Mouse (Mus musculus) CD8-positive naive resting alpha-beta T cell, adult 2 months (primary cell): Measurements from ENCODE around the gene Smg5.
"Not testable (repeated sequence)": the region's sequence is repeated elsewhere in the genome, so short reads cannot be mapped to it uniquely, and the experiment has no call there.

Experiments
- DNase-seq, 2 experiments: peaks; one replicate each; pipeline ENCODE4 v3.0.0; 2022; ENCODE audit warnings: low read depth in 2 of 2, low spot score in 2 of 2

The Smg5 gene

DNA sequence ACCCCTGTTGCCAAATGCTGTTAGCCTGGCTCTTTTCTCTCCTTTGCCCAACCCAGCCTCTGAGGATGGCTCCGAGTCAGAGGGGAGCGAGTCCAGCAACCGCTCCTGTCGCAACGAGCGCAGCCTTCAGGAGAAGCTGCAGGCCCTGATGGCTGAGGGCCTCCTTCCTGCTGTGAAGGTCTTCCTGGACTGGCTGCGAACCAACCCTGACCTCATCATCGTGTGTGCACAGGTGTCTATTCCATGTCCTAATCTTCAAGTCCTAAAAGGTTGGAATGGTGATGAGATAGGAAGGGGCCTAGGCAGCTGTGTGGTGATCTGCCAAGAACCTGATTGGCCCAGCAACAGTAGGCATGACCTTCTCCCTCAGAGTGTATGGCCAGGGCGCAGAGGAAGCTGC lies 16.8 kb downstream of the Smg5 start:
- no peak for DNase-seq

DNA sequence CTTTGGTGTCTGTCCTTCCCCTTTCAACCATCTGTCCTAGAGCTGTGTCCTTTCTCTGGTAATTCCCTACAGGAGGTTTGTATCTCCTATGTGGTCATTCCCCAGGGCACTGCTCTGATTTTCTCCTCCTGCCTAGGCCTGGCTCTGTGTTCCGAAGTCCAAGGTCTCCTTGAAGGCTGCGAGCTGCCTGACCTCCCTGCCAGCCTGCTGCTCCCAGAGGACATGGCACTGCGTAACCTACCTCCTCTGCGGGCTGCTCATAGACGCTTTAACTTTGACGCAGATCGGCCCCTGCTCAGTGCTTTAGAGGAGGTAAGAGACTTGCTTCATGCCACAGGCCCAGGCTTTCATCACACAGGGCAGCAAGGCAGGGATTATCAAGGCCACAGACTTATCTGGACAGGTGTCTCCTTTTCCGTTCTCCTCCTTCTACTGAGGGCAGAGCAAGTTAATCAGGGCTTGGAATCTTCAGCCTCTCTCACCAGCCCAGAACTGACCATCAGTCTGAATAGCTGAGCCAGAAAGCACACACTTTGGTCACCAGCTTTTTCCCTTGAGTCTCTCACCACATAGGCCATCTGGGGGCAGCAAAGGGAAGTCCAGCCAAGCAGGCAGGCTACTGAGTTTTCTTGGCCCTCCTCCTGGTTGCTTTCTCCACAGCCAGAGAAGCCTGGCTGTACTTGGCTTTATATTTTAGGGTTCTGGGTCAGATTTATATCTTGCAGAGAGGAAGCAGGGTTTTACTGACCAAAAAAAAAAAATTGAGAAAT lies 18.5 kb downstream of the Smg5 start:
- DNase-seq = no peak

DNA sequence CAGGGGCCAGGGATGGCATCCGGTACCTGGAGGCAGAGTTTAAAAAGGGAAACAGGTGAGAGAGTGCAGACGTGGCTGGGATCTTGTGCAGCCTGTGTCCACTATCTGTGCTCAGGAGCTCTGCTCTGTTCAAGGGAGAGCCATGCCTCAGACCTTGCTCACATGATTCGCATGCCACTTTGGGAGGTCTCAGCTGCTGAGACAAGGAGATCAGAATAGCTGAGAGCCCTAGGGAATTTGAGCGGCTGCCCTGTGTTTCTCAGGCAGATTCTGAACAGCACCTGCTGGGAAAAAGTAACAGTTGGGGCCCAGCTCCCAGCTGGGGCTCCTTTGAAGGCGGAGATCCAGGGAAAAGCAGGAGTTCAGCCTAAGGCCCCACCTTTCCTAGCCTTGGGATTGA lies 23.5 kb downstream of the Smg5 start:
- DNase-seq = no peak

DNA sequence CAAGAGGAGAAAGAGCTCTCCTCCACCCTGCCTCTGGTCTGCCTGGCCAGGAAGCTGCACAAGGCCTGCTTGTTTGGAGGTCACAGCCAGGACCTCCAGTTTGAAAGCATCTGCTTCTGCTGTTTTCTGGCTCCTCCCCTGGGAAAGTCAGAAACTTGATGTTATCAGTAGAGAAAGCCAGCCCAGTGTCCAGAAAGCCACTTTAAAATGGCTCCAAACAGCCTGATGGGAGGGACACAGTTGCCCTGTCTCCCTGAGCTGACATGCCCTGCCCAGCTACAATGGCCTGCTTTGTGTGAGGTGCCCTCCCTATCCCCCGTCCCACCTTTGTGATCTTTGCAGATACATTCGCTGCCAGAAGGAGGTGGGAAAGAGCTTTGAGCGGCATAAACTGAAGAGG lies 23.9 kb downstream of the Smg5 start:
- DNase-seq = no peak

DNA sequence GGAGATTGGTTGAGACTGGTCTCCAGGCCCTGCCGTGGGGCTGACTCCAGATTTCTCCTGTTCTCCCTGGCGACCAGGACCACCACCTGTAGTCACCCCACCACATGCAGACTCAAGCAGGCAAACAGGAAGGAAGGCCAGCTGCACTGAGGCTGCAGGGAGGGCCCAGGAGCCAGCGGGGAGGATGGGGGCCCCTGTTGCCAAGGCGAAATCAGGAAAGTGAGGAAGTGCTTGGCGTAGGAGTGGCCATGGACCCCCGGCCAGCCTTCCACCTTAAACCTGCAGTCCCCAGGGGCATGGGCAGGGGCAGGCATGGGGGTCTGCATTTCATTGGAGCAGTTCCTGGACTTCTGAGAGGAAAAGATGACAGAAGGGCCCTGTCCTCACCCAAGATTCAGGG lies 25.0 kb downstream of the Smg5 start:
- DNase-seq = no peak

DNA sequence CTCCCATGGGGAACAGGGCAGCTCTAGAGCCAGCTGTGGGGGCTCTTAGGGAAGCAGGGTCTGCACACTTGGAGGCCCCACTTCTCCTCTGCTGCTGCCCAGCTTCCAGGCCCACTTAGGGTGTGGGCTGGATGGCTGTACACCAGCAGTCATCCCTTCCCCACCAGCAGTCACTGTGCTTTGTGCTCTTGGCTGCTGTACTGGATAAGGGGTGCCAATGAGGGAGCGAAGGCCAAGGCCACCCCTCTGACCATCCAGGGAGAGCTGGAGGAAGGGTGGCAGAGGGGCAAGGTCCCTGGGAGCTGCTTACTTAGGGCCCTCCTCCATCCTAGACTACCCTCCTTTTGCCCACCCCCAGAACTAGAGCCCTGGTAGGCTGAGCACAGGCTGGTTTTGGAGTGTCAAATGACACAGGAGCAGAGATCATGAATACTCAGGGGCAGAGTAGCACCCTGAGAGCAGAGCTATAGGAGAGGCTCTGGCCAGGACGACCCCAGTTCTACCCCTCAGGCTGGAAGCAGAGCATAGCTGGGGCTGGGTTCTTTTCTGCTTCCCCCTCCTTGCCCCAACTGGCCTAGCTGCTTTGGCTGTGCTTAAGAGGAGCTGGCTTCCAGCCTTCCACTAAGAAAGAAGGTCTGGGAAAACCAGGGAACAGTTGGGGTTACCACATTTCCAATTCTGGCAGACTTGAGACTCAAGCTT lies 25.7 kb downstream of the Smg5 start:
- no peak for DNase-seq

DNA sequence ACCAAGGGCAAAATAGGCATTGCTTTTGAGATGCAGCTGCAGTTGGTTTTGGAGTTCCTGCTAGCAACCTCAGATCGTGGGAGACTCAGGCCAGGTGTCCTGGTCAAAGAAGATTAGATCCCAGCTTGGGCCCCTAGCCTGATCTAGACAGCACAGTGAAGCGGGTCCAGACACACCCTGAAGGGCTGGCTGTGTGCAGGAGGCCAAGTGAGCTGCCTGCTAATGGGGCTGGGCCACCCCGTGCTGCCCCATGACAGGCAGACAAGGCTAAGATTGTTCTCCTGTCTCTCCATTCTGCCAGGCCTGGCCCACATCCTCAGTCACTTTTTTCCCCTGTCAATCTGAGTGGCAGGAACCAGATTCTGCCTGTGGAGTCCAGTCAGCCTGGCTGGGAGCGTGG lies 27.6 kb downstream of the Smg5 start:
- no peak for DNase-seq

DNA sequence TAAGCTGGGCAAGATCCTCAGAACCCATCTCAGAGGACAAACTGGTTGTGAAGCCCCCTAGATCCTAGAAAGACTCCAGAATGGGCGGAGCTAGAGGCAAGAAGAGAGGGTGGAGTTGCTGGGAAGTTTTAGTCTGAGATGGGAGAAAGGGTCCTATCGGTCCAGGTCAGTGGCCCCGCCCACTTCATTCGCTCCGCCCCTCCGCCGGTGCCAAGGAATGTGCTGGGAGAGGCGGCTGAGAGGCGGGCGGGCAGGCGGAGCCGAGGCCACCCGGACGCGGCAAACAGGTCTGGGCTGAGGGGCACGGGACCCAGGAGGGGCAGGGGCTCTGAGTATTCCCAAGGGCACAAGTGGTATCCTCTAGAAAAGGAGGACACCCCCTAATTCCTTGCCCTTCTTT lies 28.3 kb downstream of the Smg5 start, which contains the start of gene Paqr6:
TSS of gene Paqr6 (plus strand) at position 248 of the 400 bp plus-strand sequence.
- DNase-seq = no peak

DNA sequence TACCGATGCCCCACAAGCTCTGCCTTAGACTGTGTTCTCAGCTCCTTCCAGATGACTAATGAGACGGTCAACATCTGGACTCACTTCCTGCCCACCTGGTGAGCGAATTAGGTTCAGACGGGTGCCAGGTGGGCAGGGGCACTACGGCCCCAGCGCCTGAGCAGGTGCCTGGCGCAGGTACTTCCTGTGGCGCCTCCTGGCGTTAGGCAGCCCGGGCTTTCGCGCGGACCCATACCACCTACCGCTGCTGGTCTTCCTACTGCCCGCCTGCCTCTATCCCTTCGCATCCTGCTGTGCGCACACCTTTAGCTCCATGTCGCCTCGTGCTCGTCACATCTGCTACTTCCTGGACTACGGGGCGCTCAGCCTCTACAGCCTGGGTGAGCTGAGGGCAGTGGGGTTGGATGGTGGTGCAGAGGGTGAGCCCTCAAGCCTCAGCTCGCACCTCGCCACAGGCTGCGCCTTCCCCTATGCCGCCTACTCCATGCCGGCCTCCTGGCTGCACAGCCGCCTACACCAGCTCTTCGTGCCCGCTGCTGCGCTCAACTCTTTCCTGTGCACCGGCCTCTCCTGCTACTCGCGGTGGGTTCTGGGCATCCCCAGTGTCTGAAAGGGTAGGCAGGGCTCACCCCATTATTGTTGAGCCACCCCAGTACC lies 29.8 kb downstream of the Smg5 start:
- no peak for DNase-seq

DNA sequence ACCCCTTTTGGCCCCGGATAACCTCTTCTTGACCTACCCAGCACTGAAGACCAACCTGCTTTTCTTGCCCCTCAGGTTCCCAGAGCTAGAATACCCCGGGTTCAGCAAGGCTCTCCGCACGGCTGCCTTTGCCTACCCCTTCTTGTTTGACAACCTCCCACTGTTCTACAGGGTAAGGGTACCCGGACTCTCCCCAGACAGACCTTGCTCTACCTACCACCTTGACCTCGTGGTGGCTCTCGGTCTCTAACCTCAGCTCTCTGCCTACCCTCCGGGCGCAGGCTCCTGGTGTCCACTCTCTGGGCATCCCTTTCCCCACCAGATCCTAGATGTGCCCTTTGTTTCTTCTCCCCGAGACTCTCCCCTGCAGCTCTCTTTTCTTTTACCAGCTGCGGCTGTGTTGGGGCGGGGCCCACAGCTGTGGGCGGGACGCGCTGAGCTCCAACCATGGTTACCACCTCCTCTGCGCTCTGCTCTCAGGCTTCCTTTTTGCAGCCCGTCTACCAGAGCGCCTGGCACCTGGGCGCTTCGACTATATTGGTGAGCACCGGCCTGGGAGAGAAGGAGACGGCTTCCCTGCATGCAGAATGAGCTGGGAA lies 30.9 kb downstream of the Smg5 start:
- DNase-seq = peak; percentile 16 to 31

DNA sequence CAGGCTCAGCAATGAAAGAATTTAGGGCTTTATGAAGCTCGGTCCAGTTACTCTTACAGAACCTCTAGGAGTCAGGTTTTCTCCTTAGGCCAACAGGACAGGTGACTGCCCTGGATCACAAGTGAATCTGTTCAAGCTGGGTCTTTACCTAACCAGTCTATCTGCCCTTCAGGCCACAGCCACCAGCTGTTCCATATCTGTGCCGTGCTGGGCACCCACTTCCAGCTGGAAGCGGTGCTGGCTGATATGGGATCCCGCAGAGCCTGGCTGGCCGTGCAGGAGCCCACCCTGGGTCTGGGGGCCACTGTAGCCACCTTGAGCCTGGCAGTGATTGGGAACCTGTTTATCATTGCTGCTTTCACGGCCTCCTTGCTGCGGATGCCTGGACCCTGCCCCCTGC lies 31.5 kb downstream of the Smg5 start:
- not testable (repeated sequence) for DNase-seq

DNA sequence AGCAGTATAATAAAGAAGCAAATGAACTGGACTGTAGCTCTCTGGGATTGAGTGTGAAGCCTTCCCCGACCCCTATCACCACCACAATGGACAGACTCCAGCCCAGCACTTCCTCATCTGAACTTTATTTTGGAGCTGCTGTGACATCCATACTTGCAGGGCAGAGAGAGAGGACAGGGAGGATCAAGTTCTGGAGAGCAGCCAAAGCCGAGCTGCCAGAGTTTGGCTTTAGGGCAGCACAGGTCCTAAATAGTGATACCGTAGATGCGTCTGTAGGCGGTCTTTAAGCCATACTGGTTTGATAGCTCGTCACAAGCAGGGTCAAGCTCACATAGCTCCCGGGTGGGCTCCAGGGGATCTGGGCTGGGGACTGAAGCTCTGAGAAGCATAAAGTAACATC lies 32.5 kb downstream of the Smg5 start:
- not testable (repeated sequence) for DNase-seq

DNA sequence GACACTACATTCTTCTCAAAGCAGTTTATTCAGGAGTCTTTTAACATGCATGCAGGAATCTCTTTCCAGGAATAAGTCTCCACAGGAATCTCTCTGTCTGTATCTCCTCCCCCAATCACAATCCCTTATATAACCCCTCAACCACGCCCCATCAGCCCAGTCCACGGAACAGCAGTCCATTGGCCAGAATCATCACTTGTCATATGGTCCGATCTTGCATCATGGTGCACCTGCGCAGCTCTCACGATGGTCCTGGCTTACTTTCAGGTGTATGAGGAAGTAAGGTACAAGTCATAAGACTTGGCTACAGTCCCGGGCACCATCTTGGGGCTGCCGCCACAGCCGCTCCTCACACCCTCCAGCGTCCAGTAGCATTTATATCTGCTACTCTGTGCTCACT lies 36.6 kb downstream of the Smg5 start, which contains the start of gene Bglap3:
TSS of gene Bglap3 (minus strand) at position 101 of the 400 bp plus-strand sequence.
- DNase-seq = not testable (repeated sequence)

DNA sequence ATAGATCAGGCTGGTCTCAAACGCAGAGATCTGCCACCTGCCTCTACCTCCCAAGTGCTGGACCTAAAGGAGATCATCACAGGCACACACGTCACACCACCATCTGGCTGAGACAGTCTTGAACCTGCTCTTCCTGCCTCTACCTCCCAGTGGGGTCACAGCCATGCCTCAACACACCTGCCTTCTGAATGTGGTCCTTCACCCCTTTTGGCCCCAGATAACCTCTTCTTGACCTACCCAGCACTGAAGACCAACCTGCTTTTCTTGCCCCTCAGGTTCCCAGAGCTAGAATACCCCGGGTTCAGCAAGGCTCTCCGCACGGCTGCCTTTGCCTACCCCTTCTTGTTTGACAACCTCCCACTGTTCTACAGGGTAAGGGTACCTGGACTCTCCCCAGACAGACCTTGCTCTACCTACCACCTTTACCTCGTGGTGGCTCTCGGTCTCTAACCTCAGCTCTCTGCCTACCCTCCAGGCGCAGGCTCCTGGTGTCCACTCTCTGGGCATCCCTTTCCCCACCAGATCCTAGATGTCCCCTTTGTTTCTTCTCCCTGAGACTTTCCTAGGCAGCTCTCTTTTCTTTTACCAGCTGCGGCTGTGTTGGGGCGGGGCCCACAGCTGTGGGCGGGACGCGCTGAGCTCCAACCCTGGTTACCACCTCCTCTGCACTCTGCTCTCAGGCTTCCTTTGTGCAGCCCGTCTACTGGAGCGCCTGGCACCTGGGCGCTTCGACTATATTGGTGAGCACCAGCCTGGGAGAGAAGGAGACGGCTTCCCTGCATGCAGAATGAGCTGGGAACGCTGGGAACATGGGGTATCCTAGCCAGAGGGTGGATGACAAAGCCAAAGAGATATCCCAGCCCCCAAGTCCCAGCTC lies 39.9 kb downstream of the Smg5 start:
- not testable (repeated sequence) for DNase-seq

DNA sequence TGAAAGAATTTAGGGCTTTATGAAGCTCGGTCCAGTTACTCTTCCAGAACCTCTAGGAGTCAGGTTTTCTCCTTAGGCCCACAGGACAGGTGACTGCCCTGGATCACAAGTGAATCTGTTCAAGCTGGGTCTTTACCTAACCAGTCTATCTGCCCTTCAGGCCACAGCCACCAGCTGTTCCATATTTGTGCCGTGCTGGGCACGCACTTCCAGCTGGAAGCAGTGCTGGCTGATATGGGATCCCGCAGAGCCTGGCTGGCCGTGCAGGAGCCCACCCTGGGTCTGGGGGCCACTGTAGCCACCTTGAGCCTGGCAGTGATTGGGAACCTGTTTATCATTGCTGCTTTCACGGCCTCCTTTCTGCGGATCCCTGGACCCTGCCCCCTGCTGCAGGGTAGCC lies 40.6 kb downstream of the Smg5 start:
- not testable (repeated sequence) for DNase-seq

DNA sequence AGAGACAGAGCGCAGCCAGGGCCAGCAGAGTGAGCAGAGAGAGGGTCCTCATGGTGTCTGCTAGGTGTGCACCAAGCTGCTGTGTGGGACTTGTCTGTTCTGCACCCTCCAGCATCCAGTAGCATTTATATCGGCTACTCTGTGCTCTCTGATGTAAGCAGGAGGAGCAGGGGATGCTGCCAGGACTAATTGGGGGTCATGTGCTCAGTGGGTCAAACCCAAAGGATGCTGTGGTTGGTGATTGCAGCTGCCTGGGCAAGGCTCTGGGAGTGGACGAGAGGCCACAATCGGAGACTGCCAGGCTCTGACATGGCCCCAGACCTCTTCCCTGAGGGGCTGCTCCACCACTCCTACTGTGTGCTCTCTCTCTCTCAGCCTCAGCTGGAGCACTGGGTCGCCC lies 42.5 kb downstream of the Smg5 start, which contains the start of gene Bglap2:
TSS of gene Bglap2 (minus strand) at position 101 of the 400 bp plus-strand sequence.
- DNase-seq = not testable (repeated sequence)

DNA sequence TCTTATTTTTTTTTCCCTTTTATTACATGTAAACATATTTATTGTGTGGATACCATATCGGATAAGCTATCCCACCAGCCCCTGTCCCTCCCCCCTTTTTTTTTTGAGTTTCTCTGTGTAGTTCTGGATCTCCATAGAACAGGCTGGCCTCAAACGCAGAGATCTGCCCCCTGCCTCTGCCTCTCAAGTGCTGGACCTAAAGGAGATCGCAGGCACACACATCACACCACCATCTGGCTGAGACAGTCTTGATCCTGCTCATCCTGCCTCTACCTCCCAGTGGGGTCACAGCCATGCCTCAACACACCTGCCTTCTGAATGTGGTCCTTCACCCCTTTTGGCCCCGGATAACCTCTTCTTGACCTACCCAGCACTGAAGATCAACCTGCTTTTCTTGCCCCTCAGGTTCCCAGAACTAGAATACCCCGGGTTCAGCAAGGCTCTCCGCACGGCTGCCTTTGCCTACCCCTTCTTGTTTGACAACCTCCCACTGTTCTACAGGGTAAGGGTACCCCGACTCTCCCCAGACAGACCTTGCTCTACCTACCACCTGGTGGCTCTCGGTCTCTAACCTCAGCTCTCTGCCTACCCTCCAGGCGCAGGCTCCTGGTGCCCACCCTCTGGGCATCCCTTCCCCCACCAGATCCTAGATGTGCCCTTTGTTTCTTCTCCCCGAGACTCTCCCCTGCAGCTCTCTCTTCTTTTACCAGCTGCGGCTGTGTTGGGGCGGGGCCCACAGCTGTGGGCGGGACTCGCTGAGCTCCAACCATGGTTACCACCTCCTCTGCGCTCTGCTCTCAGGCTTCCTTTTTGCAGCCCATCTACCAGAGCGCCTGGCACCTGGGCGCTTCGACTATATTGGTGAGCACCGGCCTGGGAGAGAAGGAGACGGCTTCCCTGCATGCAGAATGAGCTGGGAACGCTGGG lies 45.6 kb downstream of the Smg5 start:
- peak in 1 of 2 experiments; percentile 28 for DNase-seq

DNA sequence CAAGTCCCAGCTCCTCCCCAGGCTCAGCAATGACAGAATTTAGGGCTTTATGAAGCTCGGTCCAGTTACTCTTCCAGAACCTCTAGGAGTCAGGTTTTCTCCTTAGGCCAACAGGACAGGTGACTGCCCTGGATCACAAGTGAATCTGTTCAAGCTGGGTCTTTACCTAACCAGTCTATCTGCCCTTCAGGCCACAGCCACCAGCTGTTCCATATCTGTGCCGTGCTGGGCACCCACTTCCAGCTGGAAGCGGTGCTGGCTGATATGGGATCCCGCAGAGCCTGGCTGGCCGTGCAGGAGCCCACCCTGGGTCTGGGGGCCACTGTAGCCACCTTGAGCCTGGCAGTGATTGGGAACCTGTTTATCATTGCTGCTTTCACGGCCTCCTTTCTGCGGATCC lies 46.3 kb downstream of the Smg5 start:
- DNase-seq = not testable (repeated sequence)

DNA sequence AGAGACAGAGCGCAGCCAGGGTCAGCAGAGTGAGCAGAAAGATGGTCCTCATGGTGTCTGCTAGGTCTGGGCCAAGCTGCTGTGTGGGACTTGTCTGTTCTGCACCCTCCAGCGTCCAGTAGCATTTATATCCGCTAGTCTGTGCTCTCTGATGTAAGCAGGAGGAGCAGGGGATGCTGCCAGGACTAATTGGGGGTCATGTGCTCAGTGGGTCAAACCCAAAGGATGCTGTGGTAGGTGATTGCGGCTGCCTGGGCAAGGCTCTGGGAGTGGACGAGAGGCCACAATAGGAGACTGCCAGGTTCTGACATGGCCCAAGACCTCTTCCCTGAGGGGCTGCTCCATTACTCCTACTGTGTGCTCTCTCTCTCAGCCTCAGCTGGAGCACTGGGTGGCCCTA lies 48.3 kb downstream of the Smg5 start, which contains the start of gene Bglap:
TSS of gene Bglap (minus strand) at position 101 of the 400 bp plus-strand sequence.
- DNase-seq = no peak
